Mouse (Mus musculus) retina, postnatal 1 day (tissue): ENCODE measurements around the gene Bahcc1.

Experiments used
- DNase-seq: peaks from one replicate; pipeline ENCODE4 v3.0.0-alpha.2; 2012

Gene Bahcc1

DNA sequence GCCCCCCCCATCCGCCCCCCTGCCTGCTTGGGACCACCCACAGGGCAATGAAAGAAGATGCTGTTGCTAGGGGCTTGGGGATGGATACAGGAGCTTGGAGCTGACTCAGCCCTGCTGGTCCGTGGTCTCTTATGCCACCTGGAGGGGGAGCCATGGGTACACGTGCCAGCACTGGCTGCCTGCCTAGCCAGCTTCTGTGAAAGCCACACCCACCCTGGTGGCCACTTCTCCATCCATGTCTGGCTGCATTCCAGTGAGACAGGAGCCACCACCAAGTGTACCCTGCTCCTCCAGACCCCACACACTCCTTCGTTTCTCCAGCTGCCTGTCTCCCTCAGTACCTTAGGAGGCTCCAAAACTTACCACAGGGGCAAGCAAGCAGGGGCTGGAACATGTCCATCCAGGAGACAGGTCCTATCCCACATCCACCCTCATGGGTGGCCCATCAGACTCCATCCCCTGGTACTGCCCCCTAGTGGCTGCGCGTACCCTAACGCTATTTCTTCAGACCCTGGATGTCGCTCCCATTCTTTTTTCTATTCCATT is 29.7 kb downstream of the Bahcc1 start:
- peak; percentile 93 for DNase-seq

DNA sequence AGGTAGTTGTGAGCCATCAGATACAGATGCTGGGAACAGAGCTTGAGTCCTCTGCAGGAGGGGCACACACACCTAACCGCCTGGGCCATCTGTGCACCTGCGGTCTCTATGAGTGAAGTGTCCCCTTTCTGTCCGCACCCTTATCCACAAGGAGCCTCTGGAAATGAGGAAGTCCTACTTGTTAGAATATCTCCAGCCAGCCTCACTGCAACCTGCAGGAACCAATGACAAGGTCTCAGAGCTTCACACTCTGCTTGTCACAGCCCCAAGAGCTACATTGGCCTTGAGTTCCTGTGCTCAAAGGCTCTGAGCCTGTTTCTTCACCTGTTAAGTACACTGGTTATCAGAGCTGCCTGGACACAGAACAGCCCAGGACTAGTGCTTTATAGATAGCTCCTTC is 30.4 kb downstream of the Bahcc1 start:
- DNase-seq = no peak

DNA sequence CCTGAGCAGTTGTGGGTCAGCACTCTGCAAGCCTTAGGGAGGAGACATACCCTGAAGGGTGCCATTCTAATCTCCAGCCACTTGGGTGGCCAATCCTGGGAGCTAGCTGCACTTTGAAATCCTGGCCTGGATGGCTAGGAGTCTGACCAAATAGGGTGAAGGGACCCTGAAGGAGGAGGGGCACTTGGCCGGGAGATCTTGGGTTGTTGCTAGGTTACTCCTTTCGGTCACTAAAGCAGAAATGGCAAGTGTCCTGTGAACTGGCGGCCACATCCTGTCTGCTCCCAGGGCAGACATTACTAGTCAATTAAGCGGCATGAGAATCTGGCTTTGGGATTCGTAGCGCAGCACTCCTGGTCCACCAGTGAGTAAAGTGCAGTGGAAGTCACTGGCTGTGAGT is 31.3 kb downstream of the Bahcc1 start:
- DNase-seq = peak; percentile 56

DNA sequence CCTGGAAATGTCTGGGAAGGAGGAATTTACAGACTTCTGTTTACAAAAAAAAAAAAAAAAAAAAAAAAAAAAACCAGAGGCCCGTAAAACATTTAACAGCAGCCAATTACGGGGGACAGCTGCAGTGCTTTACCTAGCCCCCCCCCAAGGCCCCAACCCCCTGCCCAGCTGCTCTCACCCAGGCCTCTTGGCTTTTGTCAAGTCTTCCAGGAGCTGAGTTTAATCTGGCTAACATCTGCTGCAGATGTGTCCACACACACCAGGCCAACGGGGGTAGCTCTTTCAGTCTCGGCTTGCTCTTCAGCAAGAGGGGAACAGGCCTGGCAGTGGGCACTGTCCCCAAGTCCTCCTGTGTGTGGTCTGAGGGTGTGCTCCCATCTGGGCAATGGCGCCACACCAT is 32.7 kb downstream of the Bahcc1 start:
- DNase-seq = no peak

DNA sequence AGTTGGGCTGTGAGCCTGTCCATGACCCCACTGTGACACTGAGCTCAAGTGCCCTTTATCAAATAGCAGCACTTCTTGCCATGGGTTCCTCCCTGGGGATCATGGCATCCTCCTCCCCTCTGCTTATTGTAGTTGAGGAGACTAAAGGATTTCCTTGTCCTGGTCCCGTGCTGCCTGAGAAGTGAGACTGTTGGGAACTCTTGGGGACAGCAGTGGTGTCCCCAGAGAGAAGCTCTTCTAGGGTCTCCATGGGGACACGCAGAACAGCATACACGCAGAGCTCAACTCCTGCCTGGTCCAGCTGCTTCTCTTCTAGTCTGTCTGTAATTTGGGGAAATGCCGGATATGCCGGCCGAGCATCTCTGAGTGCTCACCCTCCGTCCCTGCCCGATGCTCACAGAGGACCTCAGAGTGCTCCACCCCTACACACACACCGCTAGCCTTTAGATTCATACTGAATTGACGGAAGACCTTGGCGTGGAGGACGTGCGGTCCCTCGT is 33.6 kb downstream of the Bahcc1 start:
- DNase-seq = peak; percentile 5

DNA sequence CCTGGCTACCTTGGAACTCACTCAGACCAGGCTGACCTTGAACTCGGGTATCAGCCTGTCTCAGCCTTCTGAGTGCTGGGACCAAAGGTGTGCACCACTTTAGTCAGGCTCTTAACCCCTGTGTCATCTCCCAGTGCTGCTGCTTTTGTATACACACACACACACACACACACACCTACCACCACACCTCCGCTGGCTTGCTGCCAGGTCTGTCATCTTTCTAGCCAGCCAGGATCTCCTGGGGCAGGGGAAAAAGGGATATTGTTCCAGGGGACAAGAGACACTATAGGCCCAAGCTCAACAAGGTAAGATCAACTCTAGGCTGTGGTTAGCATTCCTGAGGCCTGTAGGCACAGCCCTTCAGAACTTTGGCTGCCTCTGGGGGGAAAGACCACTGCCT is 34.5 kb downstream of the Bahcc1 start:
- DNase-seq = no peak

DNA sequence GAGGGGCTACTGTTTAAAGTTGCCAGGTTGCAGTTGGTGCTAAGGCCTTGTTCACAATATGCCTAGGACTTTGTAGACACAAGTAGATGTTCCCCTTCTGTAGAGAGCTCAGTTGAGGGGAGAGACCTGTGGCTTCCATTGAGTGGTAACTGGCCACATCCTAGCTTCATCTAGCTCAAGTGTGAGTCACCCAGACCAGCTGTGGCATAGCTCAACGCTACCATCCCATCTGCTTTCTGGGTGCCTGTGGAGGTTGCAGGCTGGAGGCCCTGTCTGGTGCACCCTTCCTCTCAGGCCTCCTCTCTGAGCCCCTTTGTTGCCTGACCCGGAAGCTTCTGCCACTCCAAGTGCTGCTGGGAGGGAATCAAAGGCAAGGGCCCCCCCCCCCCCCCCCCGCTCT is 34.9 kb downstream of the Bahcc1 start:
- peak; percentile 25 for DNase-seq

DNA sequence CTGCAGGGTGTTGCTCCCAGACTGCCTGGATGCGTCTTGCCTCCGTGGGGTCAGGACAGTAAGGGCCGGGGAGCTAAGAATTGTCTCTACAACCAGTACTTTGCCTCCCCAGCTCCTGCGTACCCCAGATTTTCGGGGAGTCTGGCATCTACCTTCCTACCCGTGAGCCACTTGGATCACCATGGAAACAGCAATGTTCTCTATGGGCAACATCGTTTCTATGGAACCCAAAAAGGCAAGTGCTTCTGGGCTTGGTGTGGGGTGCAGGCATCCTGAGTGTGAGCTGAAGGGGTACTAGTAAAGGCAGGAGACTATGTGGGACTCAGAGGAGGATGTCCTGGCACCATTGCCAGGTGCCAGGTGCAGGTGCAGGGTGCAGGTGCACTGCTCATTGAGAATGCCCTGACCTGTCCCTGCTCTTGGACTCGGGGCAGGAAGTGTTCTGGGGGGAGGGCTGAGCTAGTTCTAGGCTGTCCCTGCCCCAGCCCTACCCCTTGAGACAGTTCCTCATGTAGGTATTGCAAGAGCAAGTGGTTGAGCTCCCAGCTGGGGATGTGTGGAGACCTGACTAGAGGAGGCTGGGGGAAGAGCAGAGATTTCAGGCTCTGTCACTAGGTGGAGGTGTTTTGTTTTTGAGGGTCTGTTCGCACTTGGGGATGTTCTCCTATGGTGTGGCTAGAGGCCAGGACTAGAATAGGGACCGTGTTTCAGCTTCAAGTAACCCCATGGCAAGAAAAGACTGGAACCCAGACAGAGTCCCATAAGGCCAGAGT is 35.6 kb downstream of the Bahcc1 start:
- peak; percentile 3 for DNase-seq

DNA sequence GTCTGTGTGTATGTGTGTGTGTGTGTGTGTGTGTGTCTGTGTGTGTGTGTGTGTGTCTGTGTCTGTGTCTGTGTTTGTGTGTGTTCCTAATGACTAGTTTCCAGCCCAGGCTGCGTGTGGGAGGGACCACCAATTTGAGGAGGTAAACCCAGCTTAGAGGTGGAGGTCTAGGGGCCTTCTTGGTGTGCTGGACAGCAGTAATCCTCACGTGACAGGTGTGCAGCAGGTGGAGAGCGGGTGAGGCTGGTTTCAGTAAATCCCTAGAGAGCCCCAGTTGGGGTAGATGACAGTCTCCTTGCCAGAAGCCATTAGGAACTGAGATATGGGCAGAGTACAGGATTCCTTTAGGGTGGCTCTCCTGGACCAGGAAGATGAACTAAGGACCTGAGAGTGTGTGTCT is 36.3 kb downstream of the Bahcc1 start:
- DNase-seq = no peak

DNA sequence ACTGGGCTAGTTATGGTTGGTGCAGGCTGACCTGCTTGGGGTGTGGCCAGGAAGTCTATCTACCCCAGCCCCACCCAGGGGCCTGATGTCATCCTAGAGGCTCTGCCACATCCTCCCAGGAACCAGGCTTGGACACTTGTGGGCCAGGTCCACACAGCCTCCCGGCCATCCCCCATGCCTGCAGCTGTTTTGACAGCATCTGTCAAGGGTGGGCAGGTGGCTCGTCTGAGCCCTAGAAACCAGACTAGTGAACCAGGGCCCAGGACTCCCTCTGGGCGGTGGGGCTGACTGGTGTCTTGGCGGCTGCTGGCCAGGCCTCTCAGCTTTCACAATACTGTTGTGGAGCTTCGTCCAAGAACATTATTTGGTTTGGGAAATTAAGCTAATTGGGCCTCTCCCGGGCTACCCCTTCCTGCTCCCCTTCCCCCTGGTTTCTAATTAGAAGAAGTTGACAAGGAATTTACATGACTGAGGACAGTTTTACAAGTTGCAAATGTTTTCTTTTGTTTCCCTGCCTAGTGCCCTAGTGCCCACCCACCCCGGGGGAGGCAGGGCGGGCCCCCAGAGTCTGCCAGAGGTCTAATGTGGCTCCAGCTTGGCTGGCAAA is 36.9 kb downstream of the Bahcc1 start:
- DNase-seq = peak; percentile 71

DNA sequence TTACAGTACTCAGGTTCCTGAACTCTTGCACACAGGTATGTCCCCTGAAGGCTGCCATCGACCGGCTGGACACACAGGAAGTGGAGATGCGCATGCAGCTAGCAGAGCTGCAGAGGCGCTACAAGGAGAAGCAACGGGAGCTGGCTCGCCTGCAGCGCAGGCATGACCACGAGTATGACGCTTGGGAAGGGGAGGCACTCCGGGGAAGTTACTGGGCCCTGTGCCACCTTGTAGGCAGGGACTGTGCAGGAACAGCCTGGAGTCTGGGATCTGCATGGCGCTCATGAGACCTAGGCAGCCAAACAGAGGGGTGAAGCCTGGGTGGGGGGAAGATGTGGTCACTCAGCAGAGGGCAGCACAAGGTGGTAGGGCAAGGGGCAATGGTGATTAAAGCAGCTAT is 46.6 kb downstream of the Bahcc1 start:
- no peak for DNase-seq

DNA sequence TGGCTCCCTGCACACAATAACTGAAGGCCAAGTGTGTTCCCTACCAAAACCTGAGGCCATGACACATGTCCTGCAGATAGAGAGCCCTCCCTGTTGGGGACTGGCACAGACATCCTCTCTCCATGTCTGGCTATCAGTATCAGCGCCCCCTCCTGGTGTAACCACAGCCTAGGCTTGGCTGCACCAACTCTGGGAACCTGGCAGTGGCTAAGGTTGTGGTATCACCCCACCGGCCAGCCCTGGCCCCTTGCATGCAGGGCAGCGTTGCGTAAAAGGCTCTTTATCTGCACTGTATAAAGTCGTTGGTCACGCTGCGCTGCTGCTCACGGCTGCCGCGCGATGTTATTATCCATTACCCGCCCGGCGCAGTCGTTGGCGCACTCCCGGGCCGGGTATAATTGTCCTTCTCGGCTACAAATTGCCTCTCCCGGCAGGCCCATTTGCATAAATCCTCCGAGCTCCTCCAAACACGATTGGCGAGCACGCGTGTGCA is 47.6 kb downstream of the Bahcc1 start:
- DNase-seq = peak; percentile 70

DNA sequence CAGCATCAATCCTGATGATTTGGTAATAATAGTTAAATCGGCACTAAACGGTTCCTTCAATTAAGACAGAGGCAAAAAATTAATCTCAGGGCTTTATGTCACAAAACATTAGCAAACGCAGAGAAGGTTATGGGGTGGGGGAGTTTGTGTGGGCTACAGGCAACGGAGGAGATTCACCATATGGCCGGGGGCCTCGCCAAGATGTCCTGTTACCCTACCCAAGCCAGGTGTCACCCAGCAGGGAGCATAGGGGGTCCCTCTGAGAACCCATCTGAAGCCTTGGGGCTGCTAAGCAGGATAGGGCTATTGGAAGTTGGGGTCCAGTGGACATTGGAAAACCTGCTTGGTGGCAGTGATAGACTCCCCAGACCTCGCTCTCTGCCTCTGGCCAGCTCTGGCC is 48.0 kb downstream of the Bahcc1 start:
- DNase-seq = no peak

DNA sequence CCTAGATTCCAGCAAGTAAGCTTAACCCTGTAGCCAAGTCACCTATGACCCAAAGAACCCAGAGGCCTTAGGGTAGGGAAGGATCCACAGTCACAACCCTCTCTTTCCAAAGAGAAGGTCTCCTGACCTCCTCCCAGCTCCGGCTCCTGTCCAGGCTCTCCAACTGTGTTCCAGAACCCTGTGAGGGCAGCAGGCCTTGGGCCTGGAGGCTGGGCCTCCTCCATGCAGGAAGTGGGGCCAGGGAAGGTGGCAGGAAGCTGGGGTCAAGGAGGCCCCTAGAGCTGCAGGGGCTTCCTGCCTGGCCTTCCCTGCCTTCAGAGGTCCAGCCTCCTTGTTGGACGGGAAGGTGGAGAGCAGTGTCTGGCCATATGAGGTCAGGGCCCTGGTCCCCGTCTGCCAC is 48.5 kb downstream of the Bahcc1 start:
- no peak for DNase-seq

DNA sequence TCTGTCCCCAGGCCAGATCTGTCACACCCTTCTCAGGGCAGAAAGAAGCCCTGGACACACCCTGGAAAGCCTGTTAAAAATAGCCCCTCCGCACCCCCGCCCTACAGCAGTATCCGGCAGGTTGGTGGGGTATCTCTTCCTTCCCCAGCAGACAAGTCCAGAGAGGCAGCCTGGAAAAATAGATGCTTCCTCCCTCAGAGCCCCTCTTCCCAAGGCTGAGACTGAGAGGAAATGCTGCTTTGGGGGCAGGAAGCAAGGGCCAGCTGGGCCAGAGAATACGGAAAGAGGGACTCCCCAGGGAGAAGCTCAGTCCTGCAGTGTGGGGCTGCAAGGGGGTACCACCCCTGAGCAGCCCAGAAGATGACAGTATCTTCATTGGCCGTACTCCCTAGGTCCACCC is 50.8 kb downstream of the Bahcc1 start:
- DNase-seq = no peak

DNA sequence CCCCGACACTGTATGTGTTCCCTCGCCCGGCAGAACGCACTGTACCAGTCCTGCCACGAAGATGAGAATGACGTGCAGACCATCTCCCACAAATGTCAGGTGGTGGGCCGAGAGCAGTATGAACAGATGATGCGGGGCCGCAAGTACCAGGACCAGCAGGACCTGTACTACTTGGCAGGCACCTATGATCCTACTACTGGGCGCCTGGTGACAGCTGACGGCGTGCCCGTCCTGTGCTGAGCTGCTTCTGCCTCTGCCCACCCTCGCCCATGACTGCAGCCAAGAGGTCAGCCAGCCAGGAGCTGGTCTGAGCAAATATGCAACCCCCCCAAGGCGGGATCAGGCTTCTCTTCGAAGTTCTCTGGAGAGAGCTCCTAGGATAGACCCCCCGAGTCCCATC is 56.9 kb downstream of the Bahcc1 start:
- no peak for DNase-seq

DNA sequence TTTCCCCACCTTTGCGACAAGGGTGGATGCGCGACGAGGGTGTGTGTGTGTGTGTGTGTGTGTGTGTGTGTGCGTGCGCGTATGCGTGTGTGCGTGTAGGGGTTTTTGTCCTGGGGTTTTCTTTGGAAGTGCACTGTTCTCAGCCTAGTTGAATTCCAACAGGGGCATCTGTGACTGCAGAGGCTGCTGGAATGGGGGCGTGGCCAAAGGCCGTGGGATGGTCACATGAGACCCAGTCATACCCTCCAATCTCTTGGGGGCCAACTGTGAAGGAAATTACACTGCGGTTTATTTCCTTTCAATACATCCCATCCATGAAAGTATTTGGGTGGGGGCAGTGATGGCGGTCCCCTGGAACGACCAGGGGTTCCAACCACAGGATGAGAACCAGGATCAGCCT is 57.5 kb downstream of the Bahcc1 start:
- no peak for DNase-seq

DNA sequence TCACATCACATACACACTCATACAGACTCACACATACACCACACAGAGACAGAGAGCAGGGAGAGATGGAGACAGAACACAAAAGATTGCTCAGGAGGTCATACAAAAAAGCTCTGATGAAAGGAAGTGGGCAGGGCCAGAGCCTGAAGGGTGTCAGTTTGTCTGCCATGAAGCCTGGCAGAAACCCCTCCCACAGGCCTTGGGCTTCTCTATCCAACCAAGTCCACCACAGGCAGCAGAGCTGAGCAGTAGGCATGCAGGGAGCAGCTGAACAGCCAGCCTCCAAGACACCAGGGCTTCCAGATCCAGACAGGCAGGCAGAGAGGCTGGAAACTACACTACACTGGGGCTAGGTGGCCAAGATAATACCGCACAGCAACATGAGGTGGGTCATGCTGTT is 61.0 kb downstream of the Bahcc1 start:
- peak; percentile 61 for DNase-seq

DNA sequence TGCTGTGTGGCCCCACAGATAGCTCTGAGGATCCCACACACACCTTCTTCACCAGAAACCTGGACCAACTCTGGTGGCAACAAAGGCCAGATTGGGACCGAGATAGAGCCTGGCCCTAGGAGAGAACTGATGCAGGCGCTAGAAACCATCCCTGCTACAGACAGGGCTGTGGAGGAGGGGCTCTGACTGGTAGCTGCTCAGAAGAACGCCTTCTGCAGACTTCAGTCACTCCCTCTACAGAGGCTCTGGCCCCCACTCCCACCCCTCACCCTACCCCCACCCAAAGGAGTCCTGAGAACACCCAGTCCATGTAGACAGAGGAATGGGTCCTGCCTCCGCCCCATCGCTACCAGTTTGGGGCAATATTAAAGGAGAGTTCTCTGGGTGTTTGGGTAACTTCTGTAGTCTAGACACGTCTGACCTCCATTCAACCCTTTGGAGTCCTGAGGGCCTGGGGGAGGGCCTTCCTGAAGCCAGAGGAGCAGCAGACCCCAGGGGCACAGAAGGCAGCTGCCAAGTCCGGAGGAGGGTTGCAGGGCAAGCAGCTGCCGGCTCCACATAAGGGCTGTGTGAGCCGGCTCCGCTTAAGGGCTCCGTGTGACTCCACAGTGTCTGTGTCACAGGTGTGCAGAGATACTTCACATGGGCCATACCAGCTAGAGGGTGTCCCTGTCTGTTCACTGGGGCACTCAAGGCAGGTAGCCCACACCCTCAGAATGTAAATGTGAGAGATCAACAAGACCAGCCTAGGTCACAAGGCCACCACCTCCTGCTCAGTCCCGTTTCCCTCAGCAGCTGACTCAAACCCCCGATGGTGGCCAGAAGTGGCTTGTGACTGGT is 63.8 kb downstream of the Bahcc1 start:
- peak; percentile 60 for DNase-seq

DNA sequence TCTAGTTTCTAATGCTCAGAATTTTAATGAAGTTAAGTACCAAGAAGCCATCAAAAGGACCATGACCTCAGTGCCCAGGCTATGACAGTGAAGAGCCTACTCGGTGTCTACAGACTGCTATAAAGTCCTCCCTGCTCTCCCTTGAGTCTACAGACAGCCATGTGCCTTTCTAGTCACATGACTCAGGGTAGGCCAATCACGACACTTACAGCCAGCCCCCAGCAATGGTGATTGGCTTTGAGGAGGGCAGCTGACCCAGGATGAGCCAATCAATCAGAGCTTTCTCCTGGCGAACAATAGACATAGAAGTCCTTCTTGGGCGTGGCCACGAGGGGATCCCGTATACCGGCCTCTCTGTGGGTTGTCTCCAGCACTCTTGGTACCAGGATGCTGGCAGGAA is 65.0 kb downstream of the Bahcc1 start:
- DNase-seq = peak; percentile 60

DNA sequence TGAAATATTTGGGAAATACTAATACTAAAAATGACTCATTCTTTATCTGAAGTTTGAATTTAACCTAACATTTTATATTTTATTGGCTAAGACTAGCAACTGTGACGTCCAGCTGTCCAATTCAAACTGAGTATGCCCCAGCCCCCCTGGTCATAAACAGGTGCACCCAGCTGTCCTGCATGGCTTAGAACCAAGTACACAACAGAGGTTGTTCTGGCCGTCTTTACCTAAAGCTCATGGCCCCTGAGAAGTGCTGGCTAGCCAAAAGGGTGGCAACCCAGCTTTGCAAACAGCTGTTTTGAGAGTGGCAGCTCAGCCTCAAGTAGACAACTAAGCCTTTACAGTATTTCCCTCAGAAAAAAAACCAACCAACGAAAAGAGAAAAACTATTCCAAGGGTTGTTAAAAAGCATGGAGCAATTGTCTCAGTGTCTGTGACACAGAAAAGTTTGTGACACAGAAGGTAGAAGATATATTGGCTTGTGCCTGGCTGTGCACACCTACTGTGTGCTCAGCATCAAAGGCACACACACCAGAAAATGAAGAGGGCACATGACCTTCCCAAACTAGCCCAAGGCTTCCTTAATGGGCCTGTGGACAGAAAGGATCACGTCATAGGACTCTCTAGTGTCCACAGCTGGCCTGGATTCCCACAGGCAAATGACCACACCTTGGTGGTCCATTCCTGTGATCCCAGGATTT is 65.8 kb downstream of the Bahcc1 start:
- no peak for DNase-seq

DNA sequence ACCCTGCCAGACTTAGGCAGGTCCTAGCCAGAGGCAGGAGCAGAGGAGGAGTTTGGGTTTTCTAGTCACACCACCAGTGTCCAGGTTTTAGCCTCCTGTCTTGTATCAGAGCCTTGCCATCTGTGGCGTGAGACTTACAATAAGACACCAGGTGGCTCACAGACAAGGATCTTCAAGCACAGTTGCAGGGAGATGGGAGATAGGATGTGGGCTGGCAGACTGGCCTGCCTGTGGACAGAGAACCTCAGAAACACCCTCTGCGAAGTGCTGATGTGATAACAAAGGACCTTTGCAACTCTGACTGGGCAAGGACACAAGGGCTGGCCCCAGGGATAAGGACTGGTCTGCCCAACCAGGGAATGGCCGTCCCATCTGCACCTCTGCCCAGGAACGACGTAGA is 66.7 kb downstream of the Bahcc1 start:
- no peak for DNase-seq

DNA sequence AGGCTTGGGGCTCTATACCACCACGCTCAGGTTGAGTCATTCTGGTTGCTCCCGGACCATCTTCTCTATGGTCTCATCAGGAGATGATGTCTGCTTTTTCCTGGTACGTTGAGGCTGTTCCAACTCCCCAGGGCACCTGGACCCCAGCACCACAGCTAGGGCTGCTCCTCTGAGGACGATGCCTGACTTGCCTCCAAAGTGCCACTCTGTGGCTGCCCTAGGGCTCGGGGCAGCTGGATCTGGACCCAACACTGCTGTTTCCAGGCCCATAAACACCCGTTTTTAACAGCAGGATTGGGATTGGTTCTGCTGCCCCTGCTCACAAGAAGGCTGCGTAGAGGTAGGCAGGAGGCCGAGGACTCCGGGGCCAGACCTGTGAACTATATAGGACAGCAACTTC is 70.4 kb downstream of the Bahcc1 start:
- no peak for DNase-seq
